Mouse (Mus musculus) liver, embryonic 15.5 days (tissue): Measurements from ENCODE around the gene Scarf1. TPM values are rescaled to one million over a fixed set of nuclear protein-coding genes. Genes with fewer than 3 reads are reported as not detected.

Experiments
- ATAC-seq: fragments of 200-750 bp; cut with Nextera tagmentation; 2 replicates; pipeline ENCODE4 v1.8.0; 2017; ENCODE audit warnings: moderate number of reproducible peaks, mild to moderate bottlenecking, moderate library complexity; ENCODE audit not compliant: insufficient read depth
- H3K27ac ChIP-seq: fragments of 300-500 bp; sonication (generic); replicated peaks from 2 replicates; pipeline ENCODE4 v1.5.1; 2015; ENCODE audit warnings: mild to moderate bottlenecking, inconsistent platforms
- H3K27me3 ChIP-seq: fragments of 300-500 bp; sonication (generic); 2 replicates; pipeline ENCODE4 v1.6.1; 2015; ENCODE audit warnings: mild to moderate bottlenecking, inconsistent platforms
- H3K36me3 ChIP-seq: fragments of 300-500 bp; sonication (generic); replicated peaks from 2 replicates; pipeline ENCODE4 v1.6.1; 2015; ENCODE audit warnings: moderate library complexity, mild to moderate bottlenecking, inconsistent platforms
- H3K4me1 ChIP-seq: fragments of 300-500 bp; sonication (generic); replicated peaks from 2 replicates; pipeline ENCODE4 v1.6.1; 2015; ENCODE audit warnings: inconsistent platforms
- H3K4me2 ChIP-seq: fragments of 300-500 bp; sonication (generic); 2 replicates; pipeline ENCODE4 v1.6.1; 2015; ENCODE audit warnings: moderate library complexity, mild to moderate bottlenecking, inconsistent platforms
- H3K4me3 ChIP-seq: fragments of 300-500 bp; sonication (generic); replicated peaks from 2 replicates; pipeline ENCODE4 v1.5.1; 2015; ENCODE audit warnings: mild to moderate bottlenecking, inconsistent platforms
- H3K9ac ChIP-seq: fragments of 300-500 bp; sonication (generic); 2 replicates; pipeline ENCODE4 v1.6.1; 2015; ENCODE audit warnings: moderate library complexity, mild to moderate bottlenecking, inconsistent platforms
- H3K9me3 ChIP-seq: fragments of 300-500 bp; sonication (generic); replicated peaks from 2 replicates; pipeline ENCODE4 v1.6.1; 2016; ENCODE audit warnings: inconsistent platforms
- WGBS: fragments of 180-500 bp; shearing (Covaris S2); methylation state at CpG from one replicate; pipeline ENCODE4 v1.1.7; 2015; ENCODE audit warnings: mixed read lengths; ENCODE audit not compliant: insufficient replicate concordance; 5-methylcytosine and 5-hydroxymethylcytosine counted together
- polyA plus RNA-seq: library from polyadenylated mRNA; unstranded; fragments of >200 nt; fragmentation: Nextera tagmentation; extraction: Ambion mirVana; gene quantifications from 2 replicates; pipeline ENCODE4 v1.2.1, GENCODE M21; 2015

Gene Scarf1
- polyA plus RNA-seq, 1 experiment from 2014 or later = 2.8 TPM

GRCm38 (mm10) chr11:75566276-75567196 lies 53.2 kb downstream of the Scarf1 start:
- no peak overlapping the region for H3K9ac ChIP-seq
- 57% methylated on average over 13 of the region's 13 CpGs for WGBS

GRCm38 (mm10) chr11:75567346-75568114 lies 54.2 kb downstream of the Scarf1 start:
- WGBS = 29% methylated on average over 9 of the region's 9 CpGs
- Histone ChIP-seq H3K4me3 (no peak overlapping the region), H3K36me3 (no peaks in the 10 kb centered on the region), H3K27ac (no peak overlapping the region), H3K9ac (no peak overlapping the region), H3K9me3 (no peaks in the 10 kb centered on the region), H3K27me3 (peaks cover 3% of the 10 kb centered on the region; the same call in 1 of the 2 replicates), H3K4me1 (peaks cover 64% of the 10 kb centered on the region), H3K4me2 (no peak overlapping the region)
- ATAC-seq = no peak

More at GRCm38 (mm10) chr11:75566276-75567196, 53.2 kb downstream of the Scarf1 start:
- H3K4me2 ChIP-seq = no peak overlapping the region
- no peaks in the 10 kb centered on the region for H3K9me3 ChIP-seq
- no peak for ATAC-seq
- H3K4me3 ChIP-seq = no peak overlapping the region
- peaks cover 55% of the 10 kb centered on the region for H3K4me1 ChIP-seq
- no peak overlapping the region for H3K27ac ChIP-seq
- H3K27me3 ChIP-seq = peaks cover under 1% of the 10 kb centered on the region; the same call in 1 of the 2 replicates
- no peaks in the 10 kb centered on the region for H3K36me3 ChIP-seq

GRCm38 (mm10) chr11:75568115-75568511 lies 54.8 kb downstream of the Scarf1 start:
- Histone ChIP-seq H3K4me1 (peaks cover 69% of the 10 kb centered on the region), H3K9me3 (no peaks in the 10 kb centered on the region), H3K27me3 (peaks cover 3% of the 10 kb centered on the region; the same call in 1 of the 2 replicates), H3K9ac (no peak overlapping the region), H3K4me3 (no peak overlapping the region), H3K4me2 (no peak overlapping the region), H3K36me3 (no peaks in the 10 kb centered on the region), H3K27ac (no peak overlapping the region)
- WGBS = 66% methylated on average over 6 of the region's 6 CpGs
- ATAC-seq = no peak

- 79% methylated on average over 12 of the region's 12 CpGs for WGBS
- H3K9me3 ChIP-seq = no peaks in the 10 kb centered on the region
- H3K36me3 ChIP-seq = no peaks in the 10 kb centered on the region
- no peak overlapping the region for H3K4me3 ChIP-seq
- H3K9ac ChIP-seq = no peak overlapping the region
- no peak overlapping the region for H3K4me2 ChIP-seq
- no peak overlapping the region for H3K27ac ChIP-seq
- peaks cover 5% of the 10 kb centered on the region; the same call in 1 of the 2 replicates for H3K27me3 ChIP-seq
- H3K4me1 ChIP-seq = peaks cover 67% of the 10 kb centered on the region
- no peak for ATAC-seq
Measured at GRCm38 (mm10) chr11:75568962-75569361, 55.6 kb downstream of the Scarf1 start.

- Histone ChIP-seq H3K36me3 (no peaks in the 10 kb centered on the region), H3K4me1 (peaks cover 56% of the 10 kb centered on the region), H3K27me3 (peaks cover 9% of the 10 kb centered on the region; the same call in 1 of the 2 replicates), H3K9me3 (no peaks in the 10 kb centered on the region), H3K4me3 (no peak overlapping the region), H3K27ac (no peak overlapping the region), H3K4me2 (peak overlapping the region; percentile 13; the same call in 1 of the 2 replicates), H3K9ac (no peak overlapping the region)
- WGBS = 73% methylated on average over 17 of the region's 17 CpGs
- no peak for ATAC-seq
Measured at GRCm38 (mm10) chr11:75570375-75571125, 57.2 kb downstream of the Scarf1 start.

- no peak overlapping the region for H3K27ac ChIP-seq
- peak; percentile 49 for ATAC-seq
- H3K9me3 ChIP-seq = no peaks in the 10 kb centered on the region
- peak overlapping the region; percentile 13; the same call in 1 of the 2 replicates for H3K4me2 ChIP-seq
- no peak overlapping the region for H3K4me3 ChIP-seq
- 28% methylated on average over 14 of the region's 14 CpGs for WGBS
- no peaks in the 10 kb centered on the region for H3K36me3 ChIP-seq
- peaks cover 51% of the 10 kb centered on the region for H3K4me1 ChIP-seq
- H3K27me3 ChIP-seq = peaks cover 13% of the 10 kb centered on the region; the same call in 1 of the 2 replicates
- no peak overlapping the region; the same call in 1 of the 2 replicates for H3K9ac ChIP-seq
Measured at GRCm38 (mm10) chr11:75571126-75571990, 58.0 kb downstream of the Scarf1 start.

- no peak for ATAC-seq
- Histone ChIP-seq H3K4me2 (peak overlapping the region; percentile 25; the same call in 1 of the 2 replicates), H3K4me1 (peaks cover 43% of the 10 kb centered on the region), H3K9me3 (no peaks in the 10 kb centered on the region), H3K36me3 (no peaks in the 10 kb centered on the region), H3K27ac (peak overlapping the region; percentile 52; the same call in 1 of the 2 replicates), H3K27me3 (peaks cover 13% of the 10 kb centered on the region; the same call in 1 of the 2 replicates), H3K4me3 (no peak overlapping the region), H3K9ac (no peak overlapping the region)
- WGBS = 23% methylated on average over 10 of the region's 10 CpGs
Measured at GRCm38 (mm10) chr11:75572301-75572791, 59.0 kb downstream of the Scarf1 start.

GRCm38 (mm10) chr11:75572854-75573650 lies 59.7 kb downstream of the Scarf1 start:
- H3K4me2 ChIP-seq = peak overlapping the region; percentile 25
- no peak overlapping the region for H3K4me3 ChIP-seq
- no peak overlapping the region for H3K9ac ChIP-seq
- WGBS = 7% methylated on average over 12 of the region's 12 CpGs
- H3K4me1 ChIP-seq = peaks cover 37% of the 10 kb centered on the region
- no peaks in the 10 kb centered on the region for H3K9me3 ChIP-seq
- peak overlapping the region; percentile 52 for H3K27ac ChIP-seq
- no peaks in the 10 kb centered on the region for H3K36me3 ChIP-seq
- ATAC-seq = peak; percentile 69
- H3K27me3 ChIP-seq = peaks cover 13% of the 10 kb centered on the region; the same call in 1 of the 2 replicates

- Histone ChIP-seq H3K27me3 (peaks cover 13% of the 10 kb centered on the region; the same call in 1 of the 2 replicates), H3K9ac (no peak overlapping the region), H3K4me2 (no peak overlapping the region), H3K4me3 (no peak overlapping the region), H3K36me3 (no peaks in the 10 kb centered on the region), H3K4me1 (peaks cover 31% of the 10 kb centered on the region), H3K27ac (no peak overlapping the region), H3K9me3 (no peaks in the 10 kb centered on the region)
- WGBS = 64% methylated on average over 5 of the region's 5 CpGs
- ATAC-seq = no peak
Measured at GRCm38 (mm10) chr11:75574378-75575123, 61.2 kb downstream of the Scarf1 start.
